Mouse (Mus musculus) intestine, embryonic 14.5 days (tissue): ENCODE data around the gene Upf2. TPM values are rescaled to one million over a fixed set of nuclear protein-coding genes. Genes with fewer than 3 reads are reported as not detected.

Experiments
- ATAC-seq: fragments of 200-750 bp; cut with Nextera tagmentation; replicated peaks from 2 replicates; pipeline ENCODE4 v1.8.0; 2017; ENCODE audit warnings: low read depth, moderate number of reproducible peaks, moderate TSS enrichment, moderate library complexity; ENCODE audit not compliant: low FRiP score, low TSS enrichment
- DNase-seq: peaks from one replicate; pipeline ENCODE4 v3.0.0-alpha.2; 2018; ENCODE audit warnings: low spot score
- H3K27ac ChIP-seq: fragments of 300-500 bp; sonication (generic); 2 replicates; pipeline ENCODE4 v1.5.1; 2014; ENCODE audit warnings: low read depth, mild to moderate bottlenecking, control low read depth
- H3K27me3 ChIP-seq: fragments of 300-500 bp; sonication (generic); replicated peaks from 2 replicates; pipeline ENCODE4 v1.6.1; 2014; ENCODE audit warnings: low read length, control low read depth; ENCODE audit not compliant: control insufficient read depth, insufficient read depth
- H3K36me3 ChIP-seq: fragments of 300-500 bp; sonication (generic); 2 replicates; pipeline ENCODE4 v1.6.1; 2014; ENCODE audit warnings: low read length, control low read depth; ENCODE audit not compliant: control insufficient read depth, insufficient read depth
- H3K4me1 ChIP-seq: fragments of 300-500 bp; sonication (generic); replicated peaks from 2 replicates; pipeline ENCODE4 v1.6.1; 2014; ENCODE audit warnings: low read length, control low read depth, mixed read lengths; ENCODE audit not compliant: control insufficient read depth, insufficient read depth
- H3K4me2 ChIP-seq: fragments of 300-500 bp; sonication (generic); 2 replicates; pipeline ENCODE4 v1.6.1; 2014; ENCODE audit warnings: low read length
- H3K4me3 ChIP-seq: fragments of 300-500 bp; sonication (generic); 2 replicates; pipeline ENCODE4 v1.5.1; 2014; ENCODE audit warnings: low read depth, low read length, control low read depth, mixed read lengths
- H3K9ac ChIP-seq: fragments of 300-500 bp; sonication (generic); 2 replicates; pipeline ENCODE4 v1.6.1; 2014; ENCODE audit warnings: mild to moderate bottlenecking, low read length
- H3K9me3 ChIP-seq: fragments of 300-500 bp; sonication (generic); 2 replicates; pipeline ENCODE4 v1.6.1; 2016; ENCODE audit warnings: low read length, control low read depth; ENCODE audit not compliant: control insufficient read depth
- WGBS: fragments of 180-500 bp; shearing (Covaris S2); extraction: QIAGEN DNeasy Blood & Tissue Kit; methylation state at CpG from one replicate; pipeline ENCODE4 v1.1.7; 2014; 5-methylcytosine and 5-hydroxymethylcytosine counted together
- polyA plus RNA-seq: library from polyadenylated mRNA; unstranded; fragments of >200 nt; fragmentation: Nextera tagmentation; extraction: Ambion mirVana; gene quantifications from 2 replicates; pipeline ENCODE4 v1.2.1, GENCODE M21; 2014

Upf2 gene
- polyA plus RNA-seq, 1 experiment from 2014 or later: 11.5 TPM

DNA sequence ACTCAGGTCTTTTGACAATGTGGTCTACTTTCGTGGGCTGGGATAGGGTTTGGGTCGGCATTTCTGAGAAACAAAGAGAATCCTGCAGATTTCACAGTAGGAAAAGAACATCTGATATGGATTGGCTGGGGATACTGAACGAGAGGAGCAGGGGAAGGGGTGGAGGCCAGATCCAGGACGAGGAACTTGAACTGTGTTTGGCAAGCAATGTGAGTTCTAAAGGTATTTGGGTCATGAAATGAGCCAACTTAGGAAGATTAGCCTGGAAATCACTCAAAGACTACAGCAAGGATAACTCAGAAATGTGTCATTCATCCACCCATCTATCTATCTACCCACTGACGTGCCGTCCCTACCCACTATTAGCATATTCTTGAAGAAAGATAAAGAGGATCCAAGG, 116.1 kb downstream of the Upf2 start:
- Histone ChIP-seq H3K9ac (no peak overlapping the region), H3K27me3 (no peaks in the 10 kb centered on the region), H3K4me3 (no peak overlapping the region), H3K4me1 (peaks cover 5% of the 10 kb centered on the region), H3K4me2 (no peak overlapping the region), H3K9me3 (0 out of 2 replicates have a peak, but pooled peaks cover 8% of the 10 kb centered on the region), H3K36me3 (no peaks in the 10 kb centered on the region), H3K27ac (no peak overlapping the region)
- ATAC-seq: no peak
- WGBS: 89% methylated on average over 6 of the region's 6 CpGs
- no peak for DNase-seq

DNA sequence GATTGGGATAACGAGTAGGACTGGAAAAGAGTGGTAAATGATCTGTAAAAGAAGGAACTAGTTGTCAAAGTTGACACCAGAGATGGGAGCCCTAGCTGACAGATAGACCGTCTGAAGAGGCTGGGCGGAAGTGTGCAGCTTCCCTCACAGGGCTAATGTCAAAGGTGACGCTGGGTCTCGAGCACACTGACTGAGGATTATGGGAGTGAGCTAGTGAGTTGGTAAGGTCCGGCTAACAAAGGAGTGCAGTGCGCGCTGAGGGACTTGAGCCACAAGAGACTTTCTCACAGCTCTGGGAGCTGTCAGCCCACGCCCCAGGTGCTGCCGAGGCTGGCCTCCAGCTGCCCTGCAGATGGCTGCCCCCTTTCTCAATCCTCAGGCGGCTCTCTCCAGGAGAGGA, 119.7 kb downstream of the Upf2 start:
- H3K4me3 ChIP-seq: no peak overlapping the region
- ATAC-seq: no peak
- H3K27ac ChIP-seq: peak overlapping the region; percentile 60
- 0 out of 2 replicates have a peak, but pooled peaks cover 8% of the 10 kb centered on the region for H3K9me3 ChIP-seq
- H3K4me2 ChIP-seq: no peak overlapping the region
- no peaks in the 10 kb centered on the region for H3K36me3 ChIP-seq
- H3K27me3 ChIP-seq: no peaks in the 10 kb centered on the region
- no peak overlapping the region for H3K9ac ChIP-seq
- H3K4me1 ChIP-seq: peaks cover 15% of the 10 kb centered on the region
- DNase-seq: no peak
- 43% methylated on average over 11 of the region's 11 CpGs for WGBS

DNA sequence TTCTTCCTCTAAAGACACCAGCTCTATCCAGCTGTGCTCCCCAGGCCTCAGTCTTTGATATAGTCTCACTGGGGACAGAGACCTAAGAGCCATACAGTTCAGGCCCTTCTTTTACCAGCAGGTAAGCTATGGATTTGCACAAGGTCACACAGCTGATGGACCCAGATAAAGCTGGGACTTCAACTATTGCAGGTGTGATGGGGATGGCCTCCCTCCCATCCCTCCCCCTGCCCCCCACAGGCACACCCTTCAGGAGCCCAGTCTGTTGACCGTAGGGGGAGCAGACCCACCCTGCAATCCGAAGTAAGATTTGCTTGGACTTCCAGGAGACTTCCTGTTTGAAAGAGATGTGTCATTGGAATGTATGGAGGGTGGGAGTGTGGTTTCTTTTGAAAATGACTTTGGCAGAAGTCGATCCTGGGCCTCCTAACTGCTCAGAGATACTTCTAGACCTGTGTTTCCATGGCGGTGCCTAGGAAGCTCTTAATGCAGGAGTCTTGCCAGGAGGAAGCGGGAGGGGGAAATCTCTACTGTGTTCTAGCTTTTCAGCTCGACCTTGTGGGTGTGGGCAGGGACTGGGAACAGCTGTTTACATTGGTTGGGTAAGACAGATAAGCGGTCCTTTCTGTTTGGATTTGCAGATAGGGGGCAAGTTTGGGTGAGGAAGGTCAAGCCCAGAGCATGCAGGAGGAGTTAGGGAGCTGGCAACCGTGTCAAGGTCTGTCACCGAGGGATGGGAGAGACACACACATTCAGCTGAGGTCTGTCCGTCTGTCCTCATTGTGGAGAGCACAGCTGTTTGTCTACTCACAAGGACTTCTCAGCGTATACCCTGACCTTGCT, 120.5 kb downstream of the Upf2 start:
- peaks cover 15% of the 10 kb centered on the region for H3K4me1 ChIP-seq
- peak overlapping the region; percentile 60 for H3K27ac ChIP-seq
- no peaks in the 10 kb centered on the region for H3K27me3 ChIP-seq
- H3K4me2 ChIP-seq: no peak overlapping the region
- peak; percentile 79 for ATAC-seq
- DNase-seq: peak; percentile 74
- 0 out of 2 replicates have a peak, but pooled peaks cover 8% of the 10 kb centered on the region for H3K9me3 ChIP-seq
- no peaks in the 10 kb centered on the region for H3K36me3 ChIP-seq
- no peak overlapping the region for H3K4me3 ChIP-seq
- H3K9ac ChIP-seq: no peak overlapping the region
- WGBS: 22% methylated on average over 11 of the region's 11 CpGs

DNA sequence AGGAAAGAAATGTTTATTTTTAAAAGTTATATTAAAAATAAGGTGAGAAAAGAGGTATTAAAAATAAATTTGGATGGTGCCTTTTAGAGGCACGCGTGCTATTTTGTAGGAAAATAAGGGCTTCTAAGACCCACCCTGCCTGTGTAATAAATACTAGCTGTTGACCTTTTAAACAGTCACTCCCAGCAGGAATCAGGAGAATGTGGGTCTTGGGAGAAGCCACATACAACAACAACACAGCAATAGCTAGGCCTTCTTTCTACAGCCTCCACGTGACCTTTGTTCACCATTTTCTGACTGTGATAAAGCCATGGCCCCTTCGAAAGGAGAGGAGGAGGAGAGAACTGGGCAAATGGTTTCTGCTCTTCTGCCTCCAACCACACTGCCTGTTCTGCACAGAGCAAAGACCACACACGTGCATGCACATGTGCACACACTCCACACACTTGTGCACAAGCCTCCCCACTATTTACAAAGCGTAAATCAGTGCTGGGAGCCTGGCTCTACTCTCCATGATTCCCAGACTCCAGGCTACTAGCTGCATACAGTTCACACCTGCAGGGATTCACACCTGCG, 121.5 kb downstream of the Upf2 start:
- H3K36me3 ChIP-seq: no peaks in the 10 kb centered on the region
- ATAC-seq: no peak
- no peak overlapping the region for H3K4me3 ChIP-seq
- no peak overlapping the region for H3K9ac ChIP-seq
- H3K4me1 ChIP-seq: peaks cover 15% of the 10 kb centered on the region
- peak overlapping the region; percentile 44 for H3K27ac ChIP-seq
- no peaks in the 10 kb centered on the region for H3K27me3 ChIP-seq
- 52% methylated on average over 7 of the region's 7 CpGs for WGBS
- 0 out of 2 replicates have a peak, but pooled peaks cover 4% of the 10 kb centered on the region for H3K9me3 ChIP-seq
- no peak overlapping the region for H3K4me2 ChIP-seq
- DNase-seq: no peak

DNA sequence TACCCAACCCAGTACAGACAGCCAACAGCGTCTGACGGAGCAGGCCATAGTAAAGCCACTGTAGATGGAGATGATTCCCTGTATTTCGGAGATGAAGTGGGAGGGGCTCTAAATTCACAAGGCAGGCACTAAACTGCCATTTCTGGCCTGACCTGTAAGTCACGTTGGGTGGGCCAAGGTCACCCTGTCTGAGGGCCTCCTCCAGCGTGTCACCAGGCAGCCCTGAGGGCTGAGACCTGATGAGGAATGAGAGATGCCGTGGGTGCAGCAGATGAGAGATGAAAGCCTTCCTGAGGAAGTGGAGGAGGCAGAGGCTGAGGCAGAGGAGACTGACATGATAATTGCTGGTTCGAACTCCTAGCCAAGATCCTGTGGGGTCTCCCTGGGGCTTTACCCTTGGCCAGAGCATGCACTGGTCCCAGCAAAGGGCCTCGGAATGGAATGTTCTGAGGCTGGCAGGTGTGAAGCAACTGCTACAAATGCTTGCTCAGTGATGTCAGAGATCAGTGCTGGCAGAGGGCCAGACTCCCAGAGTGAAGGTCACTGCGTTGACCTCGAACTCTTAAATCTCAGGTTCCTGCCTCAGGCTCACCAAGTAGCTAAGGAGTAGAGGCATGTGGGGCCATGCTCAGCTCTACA, 123.7 kb downstream of the Upf2 start:
- no peaks in the 10 kb centered on the region for H3K9me3 ChIP-seq
- no peak overlapping the region for H3K4me2 ChIP-seq
- H3K4me1 ChIP-seq: peaks cover 15% of the 10 kb centered on the region
- DNase-seq (no peak), ATAC-seq (no peak)
- no peak overlapping the region for H3K4me3 ChIP-seq
- H3K27ac ChIP-seq: 0 out of 2 replicates have a peak overlapping the region, but pooled peaks have one; percentile 5
- H3K36me3 ChIP-seq: no peaks in the 10 kb centered on the region
- no peaks in the 10 kb centered on the region for H3K27me3 ChIP-seq
- 50% methylated on average over 10 of the region's 10 CpGs for WGBS
- H3K9ac ChIP-seq: no peak overlapping the region

DNA sequence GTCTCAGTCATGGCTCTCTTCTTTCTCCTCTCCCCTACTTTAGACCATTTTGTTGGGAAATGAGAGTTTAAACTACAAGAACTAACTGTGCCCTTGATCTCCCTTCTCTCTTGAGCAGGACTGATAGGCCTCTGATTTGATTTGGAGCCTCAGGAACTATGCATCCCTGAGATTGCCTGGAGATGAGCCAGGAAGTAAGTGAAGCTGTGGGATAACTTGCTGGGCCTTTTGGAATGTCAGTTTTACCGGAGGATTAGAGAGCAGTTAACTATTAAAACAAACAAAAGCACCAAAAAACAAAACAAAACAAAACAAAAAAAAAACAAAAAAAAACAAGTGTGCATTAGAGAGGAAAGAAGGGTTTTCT, 124.2 kb downstream of the Upf2 start:
- H3K4me3 ChIP-seq: no peak overlapping the region
- ATAC-seq: no peak
- H3K27me3 ChIP-seq: no peaks in the 10 kb centered on the region
- peaks cover 15% of the 10 kb centered on the region for H3K4me1 ChIP-seq
- H3K36me3 ChIP-seq: no peaks in the 10 kb centered on the region
- H3K4me2 ChIP-seq: no peak overlapping the region
- no peak overlapping the region for H3K9ac ChIP-seq
- H3K9me3 ChIP-seq: no peaks in the 10 kb centered on the region
- WGBS: 18% methylated on average over 1 of the region's 1 CpGs
- DNase-seq: no peak
- no peak overlapping the region for H3K27ac ChIP-seq

DNA sequence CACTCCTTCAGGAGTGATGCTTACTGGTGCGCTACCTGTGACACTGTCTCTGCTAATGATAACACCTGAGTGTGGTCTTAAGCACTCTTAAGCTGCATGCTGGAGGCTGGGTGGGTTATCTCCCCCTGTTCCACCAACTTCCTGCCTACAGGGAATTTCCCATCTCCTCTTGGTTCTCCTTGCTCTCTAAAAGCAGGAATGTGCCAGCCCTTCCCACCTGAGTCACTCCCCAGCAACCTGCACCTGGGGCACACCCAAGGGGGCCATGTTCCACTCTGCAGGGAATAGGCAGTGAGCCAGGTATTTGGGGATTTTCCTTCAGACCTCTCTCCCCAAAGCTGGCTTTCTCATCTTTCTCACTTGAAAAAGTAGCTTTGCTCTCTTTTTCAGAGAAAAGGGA, 128.8 kb downstream of the Upf2 start:
- DNase-seq: no peak
- Histone ChIP-seq H3K4me1 (0 out of 2 replicates have a peak, but pooled peaks cover 7% of the 10 kb centered on the region), H3K27me3 (no peaks in the 10 kb centered on the region), H3K9me3 (no peaks in the 10 kb centered on the region), H3K27ac (no peak overlapping the region), H3K4me2 (no peak overlapping the region), H3K4me3 (no peak overlapping the region), H3K36me3 (no peaks in the 10 kb centered on the region), H3K9ac (no peak overlapping the region)
- ATAC-seq: no peak
- 89% methylated on average over 1 of the region's 1 CpGs for WGBS

DNA sequence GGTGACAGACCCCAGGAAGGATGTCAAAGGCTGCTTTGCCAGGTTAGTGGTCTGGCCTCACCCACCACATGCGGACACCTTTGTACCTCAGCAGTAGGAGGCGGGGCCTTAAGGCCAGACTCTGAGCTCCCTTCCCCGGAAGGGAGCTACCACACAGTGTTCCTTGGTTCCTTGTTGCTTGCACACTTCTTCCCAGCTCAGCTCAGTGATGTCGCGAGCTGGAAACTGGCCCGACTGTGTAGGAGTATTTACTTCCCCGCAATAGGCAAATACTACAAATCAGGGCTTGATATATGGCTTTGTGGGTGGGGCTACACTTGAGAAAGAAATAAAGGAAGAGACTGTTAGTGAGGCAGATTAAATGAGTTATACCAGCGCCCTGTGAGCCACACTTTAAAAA, 129.8 kb downstream of the Upf2 start:
- Histone ChIP-seq H3K4me1 (0 out of 2 replicates have a peak, but pooled peaks cover 3% of the 10 kb centered on the region), H3K9ac (no peak overlapping the region), H3K9me3 (no peaks in the 10 kb centered on the region), H3K4me2 (no peak overlapping the region), H3K27ac (peak overlapping the region; percentile 43; the same call in 1 of the 2 replicates), H3K27me3 (no peaks in the 10 kb centered on the region), H3K36me3 (no peaks in the 10 kb centered on the region), H3K4me3 (no peak overlapping the region)
- DNase-seq (no peak), ATAC-seq (peak; percentile 67)
- WGBS: 31% methylated on average over 8 of the region's 8 CpGs
